Mouse (Mus musculus) MEL (cell line): ENCODE measurements around the gene Ppp1r1a. TPM values are rescaled to one million over a fixed set of nuclear protein-coding genes. Genes with fewer than 3 reads are reported as not detected.

Source experiments
- DNase-seq: peaks from one replicate; pipeline ENCODE4 v3.0.0; 2011; ENCODE audit warnings: low read depth, low spot score
- H3K27ac ChIP-seq: 2 replicates; pipeline ENCODE4 v1.5.1; 2012; ENCODE audit warnings: low read depth, mild to moderate bottlenecking, control low read depth, low read length, moderate library complexity; ENCODE audit not compliant: control insufficient read depth
- H3K27me3 ChIP-seq, 2 experiments: fragments of 150-350 bp in 1 of 2; sonication (generic) in 1 of 2; 2 replicates each; pipeline ENCODE4 v1.6.1; 2012; ENCODE audit warnings: low read length in 2 of 2, mild to moderate bottlenecking in 2 of 2, improper control_type of control experiment in 1 of 2, moderate library complexity in 1 of 2; ENCODE audit not compliant: insufficient read depth in 2 of 2, control insufficient read depth in 1 of 2
- H3K36me3 ChIP-seq, 2 experiments: 2 replicates each; pipeline ENCODE4 v1.6.1; 2012 to 2014; ENCODE audit warnings: low read length in 2 of 2, improper control_type of control experiment in 1 of 2, inconsistent platforms in 1 of 2, mild to moderate bottlenecking in 1 of 2; ENCODE audit not compliant: insufficient read depth in 2 of 2, control insufficient read depth in 1 of 2
- H3K4me1 ChIP-seq, 2 experiments: fragments of 150-350 bp in 1 of 2; sonication (generic) in 1 of 2; 2 replicates each; pipeline ENCODE4 v1.6.1; 2012; ENCODE audit warnings: low read length in 2 of 2, improper control_type of control experiment in 1 of 2, mild to moderate bottlenecking in 1 of 2; ENCODE audit not compliant: insufficient read depth in 2 of 2, control insufficient read depth in 1 of 2
- H3K4me3 ChIP-seq, 2 experiments: fragments of 150-350 bp in 1 of 2; sonication (generic) in 1 of 2; 2 replicates each; pipeline ENCODE4 v1.5.1; 2012; ENCODE audit warnings: low read depth in 2 of 2, low read length in 2 of 2, mild to moderate bottlenecking in 2 of 2, moderate library complexity in 2 of 2, control low read depth in 1 of 2, improper control_type of control experiment in 1 of 2; ENCODE audit not compliant: control insufficient read depth in 1 of 2, insufficient read depth in 1 of 2
- H3K79me2 ChIP-seq: 2 replicates; pipeline ENCODE4 v1.6.1; 2012; ENCODE audit warnings: mild to moderate bottlenecking, low read length, moderate library complexity; ENCODE audit not compliant: control insufficient read depth, poor library complexity, insufficient read depth
- H3K9ac ChIP-seq: 2 replicates; pipeline ENCODE4 v1.6.1; 2012; ENCODE audit warnings: low read depth, mild to moderate bottlenecking, control low read depth, low read length, moderate library complexity; ENCODE audit not compliant: control insufficient read depth, poor library complexity, severe bottlenecking
- H3K9me3 ChIP-seq: fragments of 150-350 bp; sonication (generic); replicated peaks from 2 replicates; pipeline ENCODE4 v1.6.1; 2012; ENCODE audit warnings: mild to moderate bottlenecking, low read length, improper control_type of control experiment, moderate library complexity; ENCODE audit not compliant: insufficient read depth
- BHLHE40 ChIP-seq: IDR thresholded peaks from 2 replicates; pipeline ENCODE4 v1.6.1; 2012; ENCODE audit warnings: low read depth, mild to moderate bottlenecking, inconsistent platforms, low read length, improper control_type of control experiment, borderline replicate concordance
- CHD1 ChIP-seq: IDR thresholded peaks from 2 replicates; pipeline ENCODE4 v1.6.1; 2012; ENCODE audit warnings: low read depth, mild to moderate bottlenecking, inconsistent platforms, low read length, improper control_type of control experiment
- CHD2 ChIP-seq: IDR thresholded peaks from 2 replicates; pipeline ENCODE4 v1.6.1; 2011; ENCODE audit warnings: low read length, improper control_type of control experiment
- CTCF ChIP-seq, 3 experiments: IDR thresholded peaks in 2 of 3; conservative IDR thresholded peaks in 1 of 3; 2 replicates each; pipeline ENCODE4 v1.5.1; 2011 to 2012; ENCODE audit warnings: low read length in 3 of 3, low read depth in 2 of 3, mild to moderate bottlenecking in 2 of 3, improper control_type of control experiment in 1 of 3, inconsistent platforms in 1 of 3, mixed read lengths in 1 of 3, moderate library complexity in 1 of 3; ENCODE audit not compliant: control insufficient read depth in 1 of 3, insufficient read depth in 1 of 3, poor library complexity in 1 of 3, severe bottlenecking in 1 of 3
- EP300 ChIP-seq, 2 experiments: IDR thresholded peaks; 2 replicates each; pipeline ENCODE4 v1.6.1; 2011; ENCODE audit warnings: improper control_type of control experiment in 2 of 2, low read length in 2 of 2, low read depth in 1 of 2, mild to moderate bottlenecking in 1 of 2
- ETS1 ChIP-seq: IDR thresholded peaks from 2 replicates; pipeline ENCODE4 v1.6.1; 2012; ENCODE audit warnings: low read depth, mild to moderate bottlenecking, inconsistent platforms, low read length, improper control_type of control experiment, moderate library complexity
- GABPA ChIP-seq: IDR thresholded peaks from 2 replicates; pipeline ENCODE4 v1.6.1; 2012; ENCODE audit warnings: low read depth, mild to moderate bottlenecking, inconsistent platforms, low read length, improper control_type of control experiment, moderate library complexity
- HCFC1 ChIP-seq: IDR thresholded peaks from 2 replicates; pipeline ENCODE4 v1.6.1; 2012; ENCODE audit warnings: low read depth, mild to moderate bottlenecking, inconsistent platforms, low read length, improper control_type of control experiment, moderate library complexity
- JUND ChIP-seq: IDR thresholded peaks from 2 replicates; pipeline ENCODE4 v1.6.1; 2011; ENCODE audit warnings: low read depth, mild to moderate bottlenecking, improper control_type of control experiment, low read length
- MAFK ChIP-seq: IDR thresholded peaks from 2 replicates; pipeline ENCODE4 v1.6.1; 2011; ENCODE audit warnings: low read depth, mild to moderate bottlenecking, low read length, improper control_type of control experiment, borderline replicate concordance
- MAX ChIP-seq: IDR thresholded peaks from 2 replicates; pipeline ENCODE4 v1.6.1; 2011; ENCODE audit warnings: low read length, improper control_type of control experiment
- MAZ ChIP-seq: IDR thresholded peaks from 2 replicates; pipeline ENCODE4 v1.6.1; 2012; ENCODE audit warnings: low read depth, mild to moderate bottlenecking, inconsistent platforms, low read length, improper control_type of control experiment
- MXI1 ChIP-seq: IDR thresholded peaks from 2 replicates; pipeline ENCODE4 v1.6.1; 2011; ENCODE audit warnings: mild to moderate bottlenecking, low read depth, low read length, improper control_type of control experiment
- MYC ChIP-seq: IDR thresholded peaks from 2 replicates; pipeline ENCODE4 v1.6.1; 2011; ENCODE audit warnings: low read depth, mild to moderate bottlenecking, low read length, improper control_type of control experiment, moderate library complexity
- NELFE ChIP-seq: IDR thresholded peaks from 2 replicates; pipeline ENCODE4 v1.6.1; 2011; ENCODE audit warnings: low read depth, low read length, improper control_type of control experiment
- POLR2AphosphoS2 ChIP-seq: IDR thresholded peaks from 2 replicates; pipeline ENCODE4 v1.6.1; 2011; ENCODE audit warnings: low read length, improper control_type of control experiment
- RCOR1 ChIP-seq: IDR thresholded peaks from 2 replicates; pipeline ENCODE4 v1.6.1; 2012; ENCODE audit warnings: low read depth, mild to moderate bottlenecking, inconsistent platforms, low read length, improper control_type of control experiment
- TBP ChIP-seq: IDR thresholded peaks from 2 replicates; pipeline ENCODE4 v1.8.0; 2011; ENCODE audit warnings: low read depth, low read length, improper control_type of control experiment
- UBTF ChIP-seq: IDR thresholded peaks from 2 replicates; pipeline ENCODE4 v1.6.1; 2012; ENCODE audit warnings: low read depth, mild to moderate bottlenecking, inconsistent platforms, low read length, improper control_type of control experiment, moderate library complexity, borderline replicate concordance; ENCODE audit not compliant: insufficient read depth
- USF1 ChIP-seq: IDR thresholded peaks from 2 replicates; pipeline ENCODE4 v1.6.1; 2014; ENCODE audit warnings: low read depth, mild to moderate bottlenecking, inconsistent platforms, low read length, improper control_type of control experiment, moderate library complexity
- USF2 ChIP-seq, 2 experiments: IDR thresholded peaks; 2 replicates each; pipeline ENCODE4 v1.6.1; 2011 to 2012; ENCODE audit warnings: improper control_type of control experiment in 2 of 2, low read length in 2 of 2, borderline replicate concordance in 1 of 2, inconsistent platforms in 1 of 2, low read depth in 1 of 2, mild to moderate bottlenecking in 1 of 2; ENCODE audit not compliant: insufficient read depth in 1 of 2
- ZKSCAN1 ChIP-seq: IDR thresholded peaks from 2 replicates; pipeline ENCODE4 v1.6.1; 2012; ENCODE audit warnings: low read depth, mild to moderate bottlenecking, inconsistent platforms, low read length, improper control_type of control experiment, moderate library complexity
- ZNF384 ChIP-seq: IDR thresholded peaks from 2 replicates; pipeline ENCODE4 v1.6.1; 2012; ENCODE audit warnings: low read depth, mild to moderate bottlenecking, inconsistent platforms, low read length, improper control_type of control experiment
- polyA plus RNA-seq, 2 experiments: library from polyadenylated mRNA; stranded (reverse) in 1 of 2; unstranded in 1 of 2; fragments of >175 nt in 1 of 2; fragments of >200 nt in 1 of 2; gene quantifications; 2 replicates each; pipeline versions ENCODE4 v1.2.1 to v1.2.4; 2012; ENCODE audit warnings: low replicate concordance in 2 of 2, low read depth in 1 of 2; ENCODE audit not compliant: insufficient read length in 2 of 2, insufficient read depth in 1 of 2, missing spikeins in 1 of 2
- total RNA-seq: library from RNA; depleted of rRNA; stranded (reverse); fragments of 300-350 nt; gene quantifications from 2 replicates; pipeline ENCODE4 v1.2.3, GENCODE M21; 2012

Ppp1r1a gene
- total and polyA plus RNA-seq, 3 experiments: not detected

DNA sequence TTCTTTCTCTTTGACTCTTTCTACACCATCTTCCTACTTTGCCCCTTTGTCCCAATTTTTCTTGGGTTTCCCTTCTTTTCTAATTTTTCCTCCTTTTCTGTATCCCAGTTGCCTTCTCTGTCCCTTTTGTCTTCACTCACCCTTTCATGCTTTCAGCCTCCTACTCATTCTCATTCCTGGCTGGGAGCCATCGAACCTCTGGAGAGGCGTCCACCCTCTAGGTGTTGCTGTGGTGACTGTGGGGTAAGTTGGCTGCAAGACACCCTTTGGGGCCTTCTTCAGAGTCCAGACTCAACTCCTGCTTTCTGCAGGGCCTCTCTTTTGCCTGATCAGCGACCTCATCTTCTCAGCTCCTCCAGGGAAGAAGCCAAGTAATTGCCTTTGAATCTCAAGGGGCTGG lies 28.5 kb downstream of the Ppp1r1a start:
- no peaks in the 10 kb centered on the region for H3K27me3 ChIP-seq
- H3K4me3 ChIP-seq: no peak overlapping the region
- H3K79me2 ChIP-seq: no peaks in the 10 kb centered on the region
- H3K36me3 ChIP-seq: no peaks in the 10 kb centered on the region
- DNase-seq: no peak
- no peak overlapping the region for H3K27ac ChIP-seq
- TF ChIP-seq TBP: no peak
- no peak for TF ChIP-seq MXI1
- no peak for TF ChIP-seq MAX
- TF ChIP-seq MAZ: no peak
- no peak for TF ChIP-seq JUND
- TF ChIP-seq GABPA: no peak
- no peak for TF ChIP-seq NELFE
- no peak for TF ChIP-seq CHD2
- no peak for TF ChIP-seq POLR2AphosphoS2
- no peak for TF ChIP-seq CHD1
- no peak for TF ChIP-seq CTCF (IDR thresholded peaks at IDR 0.05 in 2 of 3, conservative IDR thresholded peaks at IDR 0.05 in 1 of 3; ENCODE audit: control insufficient read depth in 1 of 3, insufficient read depth in 1 of 3, low read depth in 2 of 3, low read length in 3 of 3, poor library complexity in 1 of 3, severe bottlenecking in 1 of 3)
- TF ChIP-seq USF2 (IDR thresholded peaks at IDR 0.05; ENCODE audit: borderline replicate concordance in 1 of 2, insufficient read depth in 1 of 2, low read depth in 1 of 2, low read length in 2 of 2): no peak
- no peak for TF ChIP-seq USF1
- no peak for TF ChIP-seq ZKSCAN1
- TF ChIP-seq MYC: no peak
- no peak for TF ChIP-seq ETS1
- TF ChIP-seq ZNF384: no peak
- no peak for TF ChIP-seq EP300 (IDR thresholded peaks at IDR 0.05; ENCODE audit: low read depth in 1 of 2, low read length in 2 of 2)
- H3K9ac ChIP-seq: no peak overlapping the region
- H3K4me1 ChIP-seq: no peaks in the 10 kb centered on the region
- no peaks in the 10 kb centered on the region for H3K9me3 ChIP-seq

DNA sequence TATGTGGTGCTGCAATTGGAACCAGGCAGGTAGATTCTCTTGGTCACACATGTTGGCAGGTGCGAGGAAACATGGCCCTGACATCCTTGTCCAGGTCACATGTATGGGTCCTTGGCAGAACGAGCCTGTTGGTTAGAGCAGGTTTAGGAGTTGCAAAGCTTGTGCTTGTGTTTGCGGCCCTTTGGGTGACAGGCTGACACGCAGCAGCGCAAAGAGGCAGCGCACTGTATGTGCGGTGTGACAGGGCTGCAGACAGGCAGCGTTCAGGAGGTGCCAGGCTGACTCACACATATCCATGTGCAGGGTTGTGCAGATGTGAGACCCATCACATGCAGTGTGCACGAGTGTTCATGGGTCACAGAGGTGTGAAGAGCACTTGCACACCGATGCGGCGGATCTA lies 34.1 kb downstream of the Ppp1r1a start:
- TF ChIP-seq MXI1 (no peak), MAX (no peak), MAFK (no peak), RCOR1 (no peak), UBTF (no peak), USF1 (no peak), BHLHE40 (no peak), EP300 (IDR thresholded peaks at IDR 0.05; ENCODE audit: low read depth in 1 of 2, low read length in 2 of 2) (no peak), HCFC1 (no peak)
- H3K27ac ChIP-seq: no peak overlapping the region
- H3K79me2 ChIP-seq: no peaks in the 10 kb centered on the region
- DNase-seq: no peak
- H3K9ac ChIP-seq: no peak overlapping the region
- no peaks in the 10 kb centered on the region; a peak in 1 of 4 replicates for H3K36me3 ChIP-seq
- H3K4me3 ChIP-seq: no peak overlapping the region
- no peaks in the 10 kb centered on the region for H3K4me1 ChIP-seq
- no peaks in the 10 kb centered on the region for H3K9me3 ChIP-seq
- H3K27me3 ChIP-seq: no peaks in the 10 kb centered on the region
